Mouse (Mus musculus) embryonic facial prominence, embryonic 10.5 days (tissue): ENCODE measurements around the gene Dap3. TPM values are rescaled to one million over a fixed set of nuclear protein-coding genes. Genes with fewer than 3 reads are reported as not detected.

Experiments
- DNase-seq: peaks from one replicate; pipeline ENCODE4 v3.0.0-alpha.2; 2017; ENCODE audit warnings: low spot score
- H3K27ac ChIP-seq: fragments of 300-500 bp; sonication (generic); replicated peaks from 2 replicates; pipeline ENCODE4 v1.5.1; 2016; ENCODE audit warnings: mild to moderate bottlenecking
- H3K27me3 ChIP-seq: fragments of 300-500 bp; sonication (generic); replicated peaks from 2 replicates; pipeline ENCODE4 v1.6.1; 2016; ENCODE audit warnings: low read depth, mild to moderate bottlenecking; ENCODE audit not compliant: poor library complexity, severe bottlenecking
- H3K36me3 ChIP-seq: fragments of 300-500 bp; sonication (generic); replicated peaks from 2 replicates; pipeline ENCODE4 v1.6.1; 2016; ENCODE audit warnings: mild to moderate bottlenecking, moderate library complexity
- H3K4me1 ChIP-seq: fragments of 300-500 bp; sonication (generic); 2 replicates; pipeline ENCODE4 v1.6.1; 2016
- H3K4me3 ChIP-seq: fragments of 300-500 bp; sonication (generic); 2 replicates; pipeline ENCODE4 v1.5.1; 2016; ENCODE audit warnings: mild to moderate bottlenecking, moderate library complexity
- H3K9me3 ChIP-seq: fragments of 300-500 bp; sonication (generic); 2 replicates; pipeline ENCODE4 v1.6.1; 2016; ENCODE audit warnings: mild to moderate bottlenecking
- WGBS: fragments of 180-500 bp; shearing (Covaris S2); methylation state at CpG from one replicate; pipeline ENCODE4 v1.1.7; 2016; 5-methylcytosine and 5-hydroxymethylcytosine counted together
- polyA plus RNA-seq: library from polyadenylated mRNA; unstranded; fragments of >200 nt; fragmentation: Nextera tagmentation; extraction: Ambion mirVana; gene quantifications from 2 replicates; pipeline ENCODE4 v1.2.1, GENCODE M21; 2016

Dap3 gene
- polyA plus RNA-seq, 1 experiment from 2014 or later: 142 TPM

GRCm38 (mm10) chr3:88939749-88940148, 11.2 kb downstream of the Dap3 start:
- H3K27ac ChIP-seq: no peak overlapping the region
- 83% methylated on average over 3 of the region's 3 CpGs for WGBS
- peaks cover 77% of the 10 kb centered on the region for H3K36me3 ChIP-seq
- H3K9me3 ChIP-seq: no peaks in the 10 kb centered on the region
- H3K4me3 ChIP-seq: no peak overlapping the region
- DNase-seq: no peak
- H3K4me1 ChIP-seq: no peaks in the 10 kb centered on the region
- H3K27me3 ChIP-seq: no peaks in the 10 kb centered on the region

- Histone ChIP-seq H3K4me3 (no peak overlapping the region), H3K4me1 (no peaks in the 10 kb centered on the region), H3K9me3 (no peaks in the 10 kb centered on the region), H3K27ac (no peak overlapping the region), H3K36me3 (peaks cover 84% of the 10 kb centered on the region), H3K27me3 (no peaks in the 10 kb centered on the region)
- no peak for DNase-seq
- 91% methylated on average over 10 of the region's 10 CpGs for WGBS
These were observed 11.9 kb downstream of the Dap3 start for GRCm38 (mm10) chr3:88939071-88939470.

- Histone ChIP-seq H3K9me3 (no peaks in the 10 kb centered on the region), H3K27ac (no peak overlapping the region), H3K36me3 (peaks cover 100% of the 10 kb centered on the region), H3K27me3 (no peaks in the 10 kb centered on the region), H3K4me1 (no peaks in the 10 kb centered on the region), H3K4me3 (no peak overlapping the region)
- WGBS: 91% methylated on average over 3 of the region's 3 CpGs
- DNase-seq: no peak
These were observed 21.5 kb downstream of the Dap3 start for GRCm38 (mm10) chr3:88929501-88929900.

GRCm38 (mm10) chr3:88925651-88926050, 25.3 kb downstream of the Dap3 start:
- 87% methylated on average over 2 of the region's 2 CpGs for WGBS
- H3K4me3 ChIP-seq: no peak overlapping the region
- H3K27ac ChIP-seq: no peak overlapping the region
- H3K27me3 ChIP-seq: no peaks in the 10 kb centered on the region
- no peak for DNase-seq
- H3K4me1 ChIP-seq: no peaks in the 10 kb centered on the region
- peaks cover 5% of the 10 kb centered on the region; the same call in 1 of the 2 replicates for H3K9me3 ChIP-seq
- peaks cover 100% of the 10 kb centered on the region for H3K36me3 ChIP-seq

GRCm38 (mm10) chr3:88923989-88924591, 26.9 kb downstream of the Dap3 start:
- H3K36me3 ChIP-seq: peaks cover 93% of the 10 kb centered on the region
- H3K4me3 ChIP-seq: no peak overlapping the region
- no peak for DNase-seq
- H3K27ac ChIP-seq: no peak overlapping the region
- peaks cover 5% of the 10 kb centered on the region; the same call in 1 of the 2 replicates for H3K9me3 ChIP-seq
- 92% methylated on average over 8 of the region's 8 CpGs for WGBS
- no peaks in the 10 kb centered on the region for H3K4me1 ChIP-seq
- no peaks in the 10 kb centered on the region for H3K27me3 ChIP-seq

GRCm38 (mm10) chr3:88921411-88921810, 29.6 kb downstream of the Dap3 start:
- peaks cover 5% of the 10 kb centered on the region; the same call in 1 of the 2 replicates for H3K9me3 ChIP-seq
- H3K27me3 ChIP-seq: no peaks in the 10 kb centered on the region
- no peak overlapping the region for H3K4me3 ChIP-seq
- H3K36me3 ChIP-seq: peaks cover 66% of the 10 kb centered on the region
- no peaks in the 10 kb centered on the region for H3K4me1 ChIP-seq
- DNase-seq: no peak
- no peak overlapping the region for H3K27ac ChIP-seq
- WGBS: 97% methylated on average over 9 of the region's 9 CpGs

GRCm38 (mm10) chr3:88918981-88919380, 32.0 kb downstream of the Dap3 start:
- H3K4me3 ChIP-seq: no peak overlapping the region
- H3K9me3 ChIP-seq: peaks cover 5% of the 10 kb centered on the region; the same call in 1 of the 2 replicates
- no peak for DNase-seq
- H3K27me3 ChIP-seq: no peaks in the 10 kb centered on the region
- peaks cover 6% of the 10 kb centered on the region for H3K4me1 ChIP-seq
- peaks cover 45% of the 10 kb centered on the region for H3K36me3 ChIP-seq
- WGBS: 86% methylated on average over 13 of the region's 13 CpGs
- no peak overlapping the region for H3K27ac ChIP-seq

- peaks cover 17% of the 10 kb centered on the region for H3K4me1 ChIP-seq
- no peak for DNase-seq
- peaks cover 41% of the 10 kb centered on the region for H3K36me3 ChIP-seq
- peak overlapping the region; percentile 91 for H3K27ac ChIP-seq
- peak overlapping the region; percentile 75 for H3K4me3 ChIP-seq
- no peaks in the 10 kb centered on the region for H3K9me3 ChIP-seq
- no peaks in the 10 kb centered on the region for H3K27me3 ChIP-seq
- WGBS: 37% methylated on average over 8 of the region's 8 CpGs
These were observed 36.6 kb downstream of the Dap3 start for GRCm38 (mm10) chr3:88914384-88914810.

GRCm38 (mm10) chr3:88913511-88914383, 37.2 kb downstream of the Dap3 start, which contains the start of gene Msto1:
Msto1 (minus strand) TSS chr3:88913999.
- WGBS: under 1% methylated on average over 62 of the region's 62 CpGs
- Histone ChIP-seq H3K9me3 (no peaks in the 10 kb centered on the region), H3K4me1 (peaks cover 17% of the 10 kb centered on the region), H3K27ac (peak within 1 kb of the TSS; percentile 91), H3K27me3 (no peaks in the 10 kb centered on the region), H3K4me3 (peak within 1 kb of the TSS; percentile 75), H3K36me3 (peaks cover 47% of the 10 kb centered on the region)
- peak; percentile 95 for DNase-seq

GRCm38 (mm10) chr3:88912585-88912984, 38.4 kb downstream of the Dap3 start:
- no peaks in the 10 kb centered on the region for H3K27me3 ChIP-seq
- DNase-seq: no peak
- peak overlapping the region; percentile 75 for H3K4me3 ChIP-seq
- WGBS: 93% methylated on average over 7 of the region's 7 CpGs
- H3K27ac ChIP-seq: no peak overlapping the region
- H3K36me3 ChIP-seq: peaks cover 59% of the 10 kb centered on the region
- no peaks in the 10 kb centered on the region for H3K9me3 ChIP-seq
- peaks cover 17% of the 10 kb centered on the region for H3K4me1 ChIP-seq

- no peak overlapping the region for H3K4me3 ChIP-seq
- H3K4me1 ChIP-seq: no peaks in the 10 kb centered on the region
- peaks cover 100% of the 10 kb centered on the region for H3K36me3 ChIP-seq
- H3K27me3 ChIP-seq: no peaks in the 10 kb centered on the region
- H3K27ac ChIP-seq: no peak overlapping the region
- DNase-seq: no peak
- WGBS: 92% methylated on average over 6 of the region's 6 CpGs
- no peaks in the 10 kb centered on the region for H3K9me3 ChIP-seq
These were observed 44.4 kb downstream of the Dap3 start for GRCm38 (mm10) chr3:88906393-88907159.

GRCm38 (mm10) chr3:88905741-88906140, 45.2 kb downstream of the Dap3 start:
- Histone ChIP-seq H3K9me3 (no peaks in the 10 kb centered on the region), H3K27me3 (no peaks in the 10 kb centered on the region), H3K4me1 (no peaks in the 10 kb centered on the region), H3K27ac (no peak overlapping the region), H3K4me3 (no peak overlapping the region), H3K36me3 (peaks cover 100% of the 10 kb centered on the region)
- WGBS: 86% methylated on average over 2 of the region's 2 CpGs
- no peak for DNase-seq
